Mouse (Mus musculus) forebrain, embryonic 10.5 days (tissue): ENCODE results near the gene Ptprd. TPM values are rescaled to one million over a fixed set of nuclear protein-coding genes. Genes with fewer than 3 reads are reported as not detected.

ENCODE experiments used
- DNase-seq: peaks from one replicate; pipeline ENCODE4 v3.0.0-alpha.2; 2017; ENCODE audit warnings: low spot score; ENCODE audit errors: extremely low spot score
- H3K27ac ChIP-seq: fragments of 300-500 bp; sonication (generic); 2 replicates; pipeline ENCODE4 v1.5.1; 2016; ENCODE audit warnings: mild to moderate bottlenecking
- H3K27me3 ChIP-seq: fragments of 300-500 bp; sonication (generic); 2 replicates; pipeline ENCODE4 v1.6.1; 2016; ENCODE audit warnings: mild to moderate bottlenecking; ENCODE audit not compliant: poor library complexity, severe bottlenecking
- H3K36me3 ChIP-seq: fragments of 300-500 bp; sonication (generic); replicated peaks from 2 replicates; pipeline ENCODE4 v1.6.1; 2016; ENCODE audit warnings: mild to moderate bottlenecking, moderate library complexity
- H3K4me1 ChIP-seq: fragments of 300-500 bp; sonication (generic); 2 replicates; pipeline ENCODE4 v1.6.1; 2016
- H3K4me3 ChIP-seq: fragments of 300-500 bp; sonication (generic); 2 replicates; pipeline ENCODE4 v1.5.1; 2016; ENCODE audit warnings: mild to moderate bottlenecking, moderate library complexity
- H3K9me3 ChIP-seq: fragments of 300-500 bp; sonication (generic); 2 replicates; pipeline ENCODE4 v1.6.1; 2016; ENCODE audit warnings: mild to moderate bottlenecking, moderate library complexity
- WGBS: fragments of 180-500 bp; shearing (Covaris S2); methylation state at CpG from one replicate; pipeline ENCODE4 v1.1.7; 2016; 5-methylcytosine and 5-hydroxymethylcytosine counted together
- polyA plus RNA-seq: library from polyadenylated mRNA; unstranded; fragments of >200 nt; fragmentation: Nextera tagmentation; extraction: Ambion mirVana; gene quantifications from 2 replicates; pipeline ENCODE4 v1.2.1, GENCODE M21; 2016

Gene Ptprd
- polyA plus RNA-seq, 1 experiment from 2014 or later = 12.2 TPM

GRCm38 (mm10) chr4:77519166-77519565 lies 692.6 kb downstream of the Ptprd start:
- Histone ChIP-seq H3K9me3 (no peaks in the 10 kb centered on the region), H3K27me3 (no peaks in the 10 kb centered on the region), H3K36me3 (no peaks in the 10 kb centered on the region), H3K4me3 (no peak overlapping the region), H3K27ac (no peak overlapping the region), H3K4me1 (no peaks in the 10 kb centered on the region)
- no peak for DNase-seq
- WGBS = 56% methylated on average over 5 of the region's 5 CpGs

DNA sequence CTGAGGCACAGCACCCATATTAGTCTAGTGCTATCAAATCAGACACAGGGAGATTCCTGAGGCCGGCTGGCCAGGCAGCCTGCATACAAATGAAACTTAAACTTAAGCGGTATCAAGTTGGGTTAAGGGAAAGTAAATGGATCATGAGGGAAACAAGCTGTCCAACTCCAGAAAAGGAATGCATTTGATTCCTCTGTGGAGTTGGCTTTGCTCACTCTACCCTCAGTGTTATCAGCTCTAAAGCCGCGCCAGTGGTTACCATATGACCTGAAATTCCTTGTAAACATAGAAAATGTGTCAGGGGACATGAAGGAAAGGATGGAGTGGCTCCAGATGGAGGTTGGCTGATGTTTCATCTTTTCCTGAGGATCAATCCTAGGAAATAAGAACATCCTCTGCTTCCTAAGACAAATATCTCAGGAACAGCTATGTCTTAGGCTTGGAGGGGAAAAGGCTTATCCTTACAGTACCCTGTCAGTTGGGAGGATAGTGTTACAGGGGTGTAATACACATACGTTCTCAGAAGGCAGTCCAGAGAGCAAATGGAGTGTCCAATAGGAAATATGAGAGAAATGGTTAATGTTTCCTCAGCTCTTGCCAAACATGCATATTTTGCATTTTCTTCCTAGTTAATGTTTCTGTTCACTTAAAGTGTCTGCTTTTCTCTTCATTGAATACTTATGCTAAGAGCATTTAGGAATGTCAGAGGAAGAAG lies 697.7 kb downstream of the Ptprd start:
- 83% methylated on average over 5 of the region's 5 CpGs for WGBS
- DNase-seq = no peak
- H3K4me3 ChIP-seq = no peak overlapping the region
- no peaks in the 10 kb centered on the region for H3K36me3 ChIP-seq
- no peaks in the 10 kb centered on the region for H3K4me1 ChIP-seq
- H3K9me3 ChIP-seq = no peaks in the 10 kb centered on the region
- H3K27ac ChIP-seq = no peak overlapping the region
- H3K27me3 ChIP-seq = no peaks in the 10 kb centered on the region

DNA sequence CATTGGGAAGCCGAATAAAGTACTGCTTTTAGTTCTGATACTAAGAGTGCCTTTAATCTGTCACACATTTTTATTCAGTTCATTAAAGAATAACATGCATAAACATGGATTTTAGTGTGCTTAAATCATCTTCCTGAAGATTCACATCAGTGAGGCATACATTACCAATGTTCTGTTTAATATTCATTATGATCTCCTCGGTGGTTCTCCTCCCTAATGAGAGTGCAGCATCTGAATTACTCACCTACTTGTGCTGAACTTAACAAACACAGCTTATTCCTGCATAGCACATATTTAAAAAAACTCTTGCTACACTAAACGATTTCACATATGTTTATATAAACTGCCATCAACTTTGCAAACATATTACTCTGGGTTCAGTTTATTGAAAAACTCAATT lies 698.7 kb downstream of the Ptprd start:
- no peak overlapping the region for H3K27ac ChIP-seq
- no peak for DNase-seq
- no peaks in the 10 kb centered on the region for H3K36me3 ChIP-seq
- no peaks in the 10 kb centered on the region for H3K27me3 ChIP-seq
- WGBS = 88% methylated on average over 3 of the region's 3 CpGs
- H3K9me3 ChIP-seq = no peaks in the 10 kb centered on the region
- no peaks in the 10 kb centered on the region for H3K4me1 ChIP-seq
- no peak overlapping the region for H3K4me3 ChIP-seq

DNA sequence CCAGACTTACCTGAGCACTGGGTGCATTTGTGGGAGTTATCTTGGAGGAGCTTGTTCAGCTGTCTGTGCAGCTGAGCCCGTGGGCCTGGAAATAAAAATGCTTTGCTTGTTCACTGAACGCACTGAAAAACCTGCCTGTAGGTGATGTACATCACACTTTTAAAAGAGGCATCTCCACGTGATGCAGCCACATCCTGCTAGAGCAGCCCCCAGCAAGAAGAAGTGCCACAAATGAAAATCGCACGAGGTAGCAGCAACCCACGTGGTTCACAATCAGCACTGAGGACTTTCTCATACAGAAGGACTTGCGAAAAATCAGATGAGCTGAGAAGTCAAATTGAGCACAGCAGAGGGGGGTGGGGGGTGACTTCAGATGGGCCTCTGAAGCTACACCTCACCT lies 757.7 kb downstream of the Ptprd start:
- H3K9me3 ChIP-seq = no peaks in the 10 kb centered on the region
- H3K4me1 ChIP-seq = 0 out of 2 replicates have a peak, but pooled peaks cover 3% of the 10 kb centered on the region
- 81% methylated on average over 7 of the region's 7 CpGs for WGBS
- no peaks in the 10 kb centered on the region for H3K36me3 ChIP-seq
- H3K27ac ChIP-seq = no peak overlapping the region
- H3K27me3 ChIP-seq = no peaks in the 10 kb centered on the region
- no peak overlapping the region for H3K4me3 ChIP-seq
- no peak for DNase-seq

DNA sequence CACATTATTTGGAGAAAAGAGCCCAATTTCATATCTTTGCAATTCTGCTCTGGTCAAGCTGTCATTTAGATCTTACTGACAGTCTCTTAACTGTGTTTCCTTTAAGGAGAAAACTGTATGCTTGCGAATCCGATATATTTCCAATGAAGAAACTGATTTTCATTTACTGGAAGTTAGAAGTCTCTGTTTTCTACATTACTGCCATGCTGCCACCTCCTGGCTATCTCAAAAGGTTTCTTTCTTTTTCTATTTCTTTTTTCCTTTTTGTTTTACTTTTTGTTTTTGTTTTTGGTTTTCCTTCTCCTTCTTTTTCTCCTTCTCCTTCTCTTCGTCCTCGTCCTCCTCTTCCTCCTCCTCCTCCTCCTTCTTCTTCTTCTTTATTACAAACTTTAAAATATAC lies 812.6 kb downstream of the Ptprd start:
- no peaks in the 10 kb centered on the region for H3K27me3 ChIP-seq
- H3K9me3 ChIP-seq = no peaks in the 10 kb centered on the region
- H3K27ac ChIP-seq = no peak overlapping the region
- DNase-seq = no peak
- WGBS = 83% methylated on average over 4 of the region's 4 CpGs
- H3K4me1 ChIP-seq = no peaks in the 10 kb centered on the region
- H3K4me3 ChIP-seq = no peak overlapping the region
- H3K36me3 ChIP-seq = no peaks in the 10 kb centered on the region

DNA sequence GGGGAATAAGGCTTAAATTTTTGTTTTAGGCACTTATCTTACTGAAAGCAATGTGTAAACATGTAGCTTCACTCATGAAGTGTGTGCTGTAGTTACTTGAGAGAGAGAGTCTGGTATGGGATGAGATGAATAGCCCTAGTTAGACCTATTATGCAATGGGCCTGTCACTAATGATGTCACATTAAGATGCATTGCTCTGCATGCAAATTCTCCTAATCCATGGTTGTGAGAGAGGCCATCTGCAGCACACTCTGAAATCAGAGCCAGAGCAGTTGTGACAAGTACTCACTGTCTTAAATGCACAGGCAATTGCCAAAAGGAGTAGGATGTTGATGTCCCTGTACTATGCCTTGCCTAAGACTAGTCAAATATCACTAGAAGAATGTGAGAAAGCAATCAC lies 850.0 kb downstream of the Ptprd start:
- Histone ChIP-seq H3K27me3 (no peaks in the 10 kb centered on the region), H3K4me1 (no peaks in the 10 kb centered on the region), H3K4me3 (no peak overlapping the region), H3K9me3 (no peaks in the 10 kb centered on the region), H3K36me3 (no peaks in the 10 kb centered on the region), H3K27ac (no peak overlapping the region)
- no peak for DNase-seq

GRCm38 (mm10) chr4:77327198-77327597 lies 884.6 kb downstream of the Ptprd start:
- no peaks in the 10 kb centered on the region for H3K9me3 ChIP-seq
- no peaks in the 10 kb centered on the region for H3K36me3 ChIP-seq
- DNase-seq = no peak
- no peaks in the 10 kb centered on the region for H3K27me3 ChIP-seq
- WGBS = 92% methylated on average over 4 of the region's 4 CpGs
- H3K4me3 ChIP-seq = no peak overlapping the region
- H3K4me1 ChIP-seq = no peaks in the 10 kb centered on the region
- no peak overlapping the region for H3K27ac ChIP-seq

- Histone ChIP-seq H3K4me3 (no peak overlapping the region), H3K4me1 (peaks cover 5% of the 10 kb centered on the region; the same call in 1 of the 2 replicates), H3K36me3 (no peaks in the 10 kb centered on the region), H3K9me3 (no peaks in the 10 kb centered on the region), H3K27me3 (no peaks in the 10 kb centered on the region), H3K27ac (no peak overlapping the region)
- no peak for DNase-seq
- 76% methylated on average over 10 of the region's 10 CpGs for WGBS
Observed at GRCm38 (mm10) chr4:77317060-77317680, 894.6 kb downstream of the Ptprd start.

GRCm38 (mm10) chr4:77316644-77317043 lies 895.1 kb downstream of the Ptprd start:
- no peak overlapping the region for H3K4me3 ChIP-seq
- no peak for DNase-seq
- no peak overlapping the region for H3K27ac ChIP-seq
- 79% methylated on average over 2 of the region's 2 CpGs for WGBS
- H3K27me3 ChIP-seq = no peaks in the 10 kb centered on the region
- no peaks in the 10 kb centered on the region for H3K36me3 ChIP-seq
- peaks cover 5% of the 10 kb centered on the region; the same call in 1 of the 2 replicates for H3K4me1 ChIP-seq
- H3K9me3 ChIP-seq = no peaks in the 10 kb centered on the region

DNA sequence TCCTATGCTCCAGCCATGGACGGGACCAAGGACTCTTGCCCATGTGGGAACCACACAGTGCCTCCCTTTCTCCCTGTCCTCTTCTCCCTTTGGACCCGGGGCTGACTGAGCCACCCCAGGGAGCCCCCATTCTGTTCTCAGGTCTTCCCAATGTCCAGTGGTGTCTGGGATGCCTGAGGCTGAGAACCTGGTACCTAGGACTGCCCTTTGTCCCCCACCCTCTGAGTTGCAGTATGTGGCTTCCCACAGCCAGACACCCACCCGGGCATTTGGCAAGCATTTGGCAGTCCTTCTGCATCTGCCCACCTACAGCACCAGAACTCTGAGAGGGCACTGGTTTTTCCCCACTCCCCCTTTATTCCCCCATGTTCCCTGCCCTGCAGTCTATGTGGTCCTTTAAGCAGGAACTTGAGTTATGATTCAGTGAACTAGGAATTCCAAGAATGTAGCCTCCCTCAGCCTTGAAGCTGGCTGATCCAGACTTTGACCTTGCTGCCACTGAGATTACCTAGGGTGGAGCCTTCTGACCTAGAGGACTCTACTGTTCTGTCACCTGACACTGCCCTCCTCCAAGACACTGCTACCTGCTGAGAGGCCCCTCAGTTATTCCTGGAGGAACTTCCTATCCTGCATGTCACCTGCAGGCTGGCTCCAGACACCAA lies 901.5 kb downstream of the Ptprd start:
- Histone ChIP-seq H3K4me1 (peaks cover 6% of the 10 kb centered on the region; the same call in 1 of the 2 replicates), H3K36me3 (no peaks in the 10 kb centered on the region), H3K4me3 (no peak overlapping the region), H3K27me3 (no peaks in the 10 kb centered on the region), H3K9me3 (no peaks in the 10 kb centered on the region), H3K27ac (no peak overlapping the region)
- 86% methylated on average over 3 of the region's 3 CpGs for WGBS
- DNase-seq = no peak

GRCm38 (mm10) chr4:77283423-77283822 lies 928.3 kb downstream of the Ptprd start:
- WGBS = 91% methylated on average over 1 of the region's 1 CpGs
- Histone ChIP-seq H3K27me3 (no peaks in the 10 kb centered on the region), H3K4me3 (no peak overlapping the region), H3K27ac (no peak overlapping the region), H3K4me1 (no peaks in the 10 kb centered on the region), H3K36me3 (no peaks in the 10 kb centered on the region), H3K9me3 (no peaks in the 10 kb centered on the region)
- no peak for DNase-seq

DNA sequence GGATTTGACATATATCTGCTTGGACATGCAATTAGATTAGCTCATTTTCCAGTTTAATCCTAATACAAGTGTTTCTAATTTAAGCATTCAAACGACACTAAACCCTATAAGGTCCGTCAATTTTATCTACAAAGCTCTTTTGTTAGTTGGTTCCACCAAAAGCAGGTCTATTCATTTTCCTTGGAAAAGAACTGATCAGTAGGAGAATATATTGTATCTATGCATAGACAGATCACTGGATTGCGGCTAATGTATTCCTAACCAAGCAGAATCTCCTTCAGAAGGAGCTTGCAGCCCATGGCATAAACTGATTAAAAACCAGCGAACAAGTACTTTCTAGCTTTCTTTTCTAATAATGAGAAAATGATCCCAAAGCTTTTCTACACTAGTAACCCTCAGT lies 933.8 kb downstream of the Ptprd start:
- no peak overlapping the region for H3K27ac ChIP-seq
- H3K36me3 ChIP-seq = no peaks in the 10 kb centered on the region
- no peaks in the 10 kb centered on the region for H3K27me3 ChIP-seq
- H3K4me1 ChIP-seq = peaks cover 6% of the 10 kb centered on the region; the same call in 1 of the 2 replicates
- no peak for DNase-seq
- H3K4me3 ChIP-seq = no peak overlapping the region
- H3K9me3 ChIP-seq = no peaks in the 10 kb centered on the region
- 52% methylated on average over 4 of the region's 4 CpGs for WGBS

- DNase-seq = no peak
- Histone ChIP-seq H3K27me3 (no peaks in the 10 kb centered on the region), H3K4me3 (no peak overlapping the region), H3K9me3 (no peaks in the 10 kb centered on the region), H3K36me3 (no peaks in the 10 kb centered on the region), H3K4me1 (no peaks in the 10 kb centered on the region), H3K27ac (no peak overlapping the region)
- 84% methylated on average over 1 of the region's 1 CpGs for WGBS
Observed at GRCm38 (mm10) chr4:77259972-77260290, 951.8 kb downstream of the Ptprd start.
